Mouse (Mus musculus) ES-E14 (cell line): Measurements from ENCODE around the gene 4921509C19Rik.

Experiments used
- CHD2 ChIP-seq: IDR thresholded peaks from 2 replicates; pipeline ENCODE4 v1.6.1; 2014; ENCODE audit warnings: mild to moderate bottlenecking, low read depth, low read length, inconsistent platforms
- HCFC1 ChIP-seq: IDR thresholded peaks from 2 replicates; pipeline ENCODE4 v1.6.1; 2012; ENCODE audit warnings: low read length, inconsistent platforms, borderline replicate concordance; ENCODE audit not compliant: insufficient read depth
- MAFK ChIP-seq: IDR thresholded peaks from 2 replicates; pipeline ENCODE4 v1.6.1; 2014; ENCODE audit warnings: mild to moderate bottlenecking, low read depth, low read length, inconsistent platforms; ENCODE audit not compliant: insufficient read depth
- ZC3H11A ChIP-seq: IDR thresholded peaks from 2 replicates; pipeline ENCODE4 v1.6.1; 2012; ENCODE audit warnings: low read depth, mild to moderate bottlenecking, inconsistent platforms, low read length, borderline replicate concordance
- ZNF384 ChIP-seq: IDR thresholded peaks from 2 replicates; pipeline ENCODE4 v1.6.1; 2012; ENCODE audit warnings: low read depth, low read length, inconsistent platforms

DNA sequence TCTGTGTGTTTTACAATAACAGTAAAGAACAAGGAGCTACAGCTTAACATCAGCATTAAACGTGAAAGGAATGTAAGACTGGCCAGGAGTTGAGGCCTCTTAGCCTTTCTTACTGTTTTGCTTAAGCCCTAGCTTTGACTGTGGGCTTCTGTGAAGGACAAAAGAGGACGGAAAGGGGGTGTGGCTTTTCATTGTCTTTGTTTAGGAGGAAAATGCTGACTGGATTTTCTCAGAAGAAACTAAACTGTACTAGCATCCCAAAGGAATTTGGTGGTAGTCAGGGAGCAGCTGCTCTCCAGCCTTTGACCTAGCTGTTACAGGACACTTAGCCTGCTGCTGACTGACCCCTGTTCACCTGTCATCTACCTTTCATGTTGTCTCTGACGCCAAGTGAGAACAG is 22.4 kb upstream of the 4921509C19Rik start:
- no peak for TF ChIP-seq CHD2
- no peak for TF ChIP-seq HCFC1
- TF ChIP-seq ZC3H11A = no peak
- peak; percentile 79 for TF ChIP-seq MAFK
- no peak for TF ChIP-seq ZNF384
